Mouse (Mus musculus) c-Kit-positive CD71-positive TER-119-positive erythroid progenitor cells, embryonic 14.5 days (primary cell): ENCODE measurements around the gene Col6a5.
"Not testable (repeated sequence)": the region's sequence is repeated elsewhere in the genome, so short reads cannot be mapped to it uniquely, and the experiment has no call there.

Experiments
- DNase-seq: peaks from one replicate; pipeline ENCODE4 v3.0.0-alpha.2; 2013; ENCODE audit warnings: low spot score

Gene Col6a5

DNA sequence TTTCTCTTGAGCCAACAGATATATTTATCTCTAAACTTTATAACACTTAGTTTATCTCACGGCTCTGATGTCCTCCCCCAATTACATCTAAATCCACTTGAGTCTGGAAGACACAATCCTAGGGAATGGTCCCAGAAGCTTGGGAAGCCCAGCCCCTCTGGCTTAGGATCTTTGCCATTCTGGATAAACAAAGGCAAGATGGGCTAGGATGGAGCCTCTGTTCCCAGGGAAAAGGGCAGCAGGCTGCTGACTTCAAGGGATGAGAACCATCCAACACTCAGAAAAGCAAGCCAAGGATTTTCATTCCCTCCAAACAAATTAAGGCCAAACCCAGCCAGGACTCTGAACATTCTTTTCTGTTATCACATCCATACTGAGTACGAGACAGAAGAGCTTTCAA lies 51.1 kb downstream of the Col6a5 start:
- DNase-seq: no peak

DNA sequence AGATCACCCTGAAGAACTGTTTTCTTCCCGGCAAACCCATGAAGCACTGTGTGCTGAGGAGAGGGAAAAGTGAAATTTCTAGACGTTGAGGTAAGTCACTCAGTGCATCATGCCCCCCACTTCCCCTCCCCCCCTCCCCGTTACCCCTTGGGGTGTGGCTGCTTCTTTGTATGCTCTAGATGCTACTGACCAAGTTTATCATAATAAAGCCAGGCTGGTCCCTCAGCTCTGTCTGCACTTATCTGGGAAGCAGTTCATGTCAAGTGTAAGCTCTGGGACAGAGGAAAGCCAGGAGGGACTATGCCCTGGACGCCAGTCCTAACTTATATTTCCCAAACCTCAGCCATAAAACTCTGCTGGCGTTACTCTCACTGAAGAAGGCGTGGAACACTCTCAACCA lies 53.0 kb downstream of the Col6a5 start:
- no peak for DNase-seq

DNA sequence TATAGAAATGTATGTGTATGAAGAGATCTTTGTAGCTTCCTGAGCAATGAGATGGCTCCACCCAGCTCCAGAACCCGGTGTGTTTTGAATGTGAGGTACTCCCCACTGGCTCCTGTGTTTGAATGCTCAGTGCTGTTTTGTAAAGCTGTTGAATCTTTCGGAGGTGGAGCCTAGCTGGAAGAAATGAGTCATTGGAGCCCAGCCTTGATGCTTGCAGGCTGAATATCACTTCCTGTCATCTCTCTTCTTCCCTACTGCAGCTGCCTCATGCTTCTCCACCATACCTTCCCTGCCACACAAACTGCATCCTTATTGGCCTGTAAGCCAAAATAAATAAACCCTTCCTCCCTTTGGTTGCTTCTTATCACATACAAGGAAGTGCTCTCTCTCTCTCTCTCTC lies 72.9 kb downstream of the Col6a5 start:
- no peak for DNase-seq

DNA sequence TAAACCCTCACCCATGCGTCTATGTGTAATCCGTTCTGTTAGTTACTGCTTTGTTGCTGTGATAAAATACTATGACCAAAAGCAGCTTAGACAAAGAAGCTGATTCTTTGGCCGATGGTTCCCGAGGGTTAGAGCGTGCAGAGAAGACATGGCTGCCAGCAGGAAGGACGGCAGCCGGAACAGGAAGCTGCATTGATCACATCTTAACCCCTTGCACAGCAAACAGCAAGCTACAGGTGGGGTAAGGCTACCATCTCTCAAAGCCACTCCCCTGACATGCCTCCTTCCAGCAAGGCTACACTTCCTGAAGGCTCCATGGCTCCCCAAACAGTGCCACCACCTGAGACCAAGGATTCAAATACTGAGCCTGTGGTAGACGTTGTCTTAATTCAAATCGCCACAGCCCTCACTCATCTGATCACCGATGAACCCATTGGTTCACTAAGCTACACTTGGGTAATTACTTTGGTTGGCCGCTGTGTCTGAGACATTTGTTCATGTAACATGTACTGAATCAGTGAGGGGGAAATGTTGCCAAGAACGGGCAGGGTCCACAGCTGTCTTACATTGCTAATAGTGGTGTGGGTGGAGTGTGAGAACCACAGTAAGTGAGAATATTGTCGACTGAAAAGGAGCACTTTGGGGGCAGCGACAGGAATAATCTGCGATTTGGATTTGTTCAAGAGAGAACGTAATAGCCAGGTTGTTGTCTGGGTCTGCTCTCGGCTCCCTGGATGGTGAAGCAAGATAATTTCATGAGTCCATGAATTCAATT lies 75.6 kb downstream of the Col6a5 start:
- no peak for DNase-seq

DNA sequence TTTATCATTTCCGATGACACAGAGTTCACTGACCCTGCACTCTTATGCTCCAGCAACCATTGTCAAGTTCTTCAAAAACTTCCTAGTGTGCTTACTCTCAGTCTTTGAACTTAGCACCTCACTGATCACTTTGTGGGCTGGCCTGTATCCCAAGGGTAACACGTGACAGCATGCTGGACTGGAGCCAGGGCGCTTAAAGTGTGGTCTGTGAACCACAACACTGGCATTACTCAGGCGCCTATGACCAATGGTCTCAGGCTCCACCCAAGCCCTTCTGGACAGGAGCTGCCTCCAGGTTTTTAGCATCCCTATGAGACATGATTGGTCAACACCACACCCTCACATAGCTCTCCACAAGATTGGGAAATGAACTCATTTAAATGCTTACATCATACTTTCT lies 79.7 kb downstream of the Col6a5 start:
- DNase-seq: no peak

DNA sequence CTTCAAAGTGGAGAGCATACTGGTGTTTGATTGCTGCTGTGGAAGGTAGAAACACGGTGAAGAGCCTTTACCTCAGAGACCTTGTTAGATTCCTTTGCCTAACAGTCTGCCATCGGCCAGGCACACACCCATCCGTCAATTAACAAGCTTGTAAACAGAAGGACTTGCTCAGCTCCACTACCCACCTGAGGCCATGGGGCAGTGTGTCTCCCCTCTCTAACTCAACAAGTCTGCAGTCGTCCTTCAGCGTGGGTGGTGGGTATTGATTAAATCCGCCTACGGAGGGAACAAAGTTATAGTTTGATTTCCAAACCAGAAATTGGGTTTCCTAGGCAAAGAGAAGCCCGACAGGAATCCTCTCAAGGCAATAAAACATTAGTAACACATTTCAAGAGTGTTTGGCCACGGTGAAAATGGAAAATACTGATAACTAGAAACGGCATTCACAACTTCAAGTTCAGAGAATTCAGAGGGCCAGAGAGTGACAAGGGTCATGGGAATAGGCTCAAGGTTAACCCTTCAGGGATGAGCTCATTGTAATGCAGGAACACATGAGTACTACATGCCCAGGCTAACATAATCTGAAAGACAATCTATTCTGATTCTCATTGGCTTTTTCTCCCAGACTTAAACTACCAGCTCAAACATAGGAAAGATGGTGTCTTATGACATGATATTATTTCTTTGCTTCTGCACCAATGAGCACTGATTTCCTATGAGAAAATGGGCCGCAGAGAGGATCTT lies 81.9 kb downstream of the Col6a5 start:
- DNase-seq: no peak

DNA sequence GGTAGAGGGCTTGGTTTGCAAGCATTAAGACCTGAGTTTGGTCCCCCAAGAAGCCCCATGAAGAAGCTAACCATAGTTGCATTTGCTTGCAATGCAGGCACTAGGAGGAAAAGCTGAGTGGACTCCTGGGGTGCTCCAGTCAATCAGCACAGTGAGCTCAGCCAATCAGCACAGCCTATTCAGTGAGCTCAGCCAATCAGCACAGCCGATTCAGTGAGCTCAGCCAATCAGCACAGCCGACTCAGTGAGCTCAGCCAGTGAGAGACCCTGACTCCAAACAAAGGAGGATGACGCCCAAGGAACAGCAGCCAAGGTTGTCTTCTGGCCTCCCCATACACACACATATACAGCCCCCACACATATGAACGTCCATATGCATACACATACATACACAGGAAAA lies 84.3 kb downstream of the Col6a5 start:
- no peak for DNase-seq

DNA sequence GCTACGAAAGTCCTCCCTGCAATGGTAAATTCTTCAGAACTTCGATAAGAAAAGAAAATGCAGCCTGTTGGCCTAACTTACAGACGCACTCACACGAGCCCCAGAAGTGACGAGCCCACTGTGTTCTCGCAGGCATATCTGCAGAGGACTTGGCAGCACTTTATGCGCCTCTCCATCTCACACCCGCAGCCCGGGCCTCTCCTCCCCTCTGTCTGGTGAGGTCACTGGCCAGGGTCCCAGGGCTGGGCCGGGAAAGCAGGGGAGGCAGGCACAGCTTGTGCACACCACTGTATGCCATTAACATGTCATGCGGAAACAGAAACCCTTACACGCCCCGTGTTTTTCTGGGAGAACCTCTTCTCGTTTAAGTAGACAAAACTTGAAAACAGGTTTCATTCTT lies 88.8 kb downstream of the Col6a5 start:
- DNase-seq: no peak

DNA sequence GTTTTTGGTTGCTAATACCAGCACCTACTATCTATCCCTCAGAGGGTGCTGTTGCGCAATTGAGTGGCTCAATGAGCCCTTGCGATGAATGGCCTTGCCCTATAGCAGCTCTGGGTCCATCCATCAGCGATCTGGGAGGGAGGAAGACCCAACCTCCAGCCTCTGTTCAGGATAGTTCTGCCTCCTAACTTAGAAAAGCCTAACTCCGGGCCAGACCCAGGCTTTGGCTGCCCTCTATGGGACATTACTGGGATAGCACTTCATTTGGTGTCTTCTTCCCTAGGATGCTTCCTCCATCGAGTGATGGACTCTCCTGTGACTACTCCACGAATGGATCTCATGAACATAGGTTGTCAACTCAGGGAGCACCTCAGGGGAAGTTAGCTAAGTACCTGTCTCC lies 102.7 kb downstream of the Col6a5 start:
- DNase-seq: peak; percentile 16

DNA sequence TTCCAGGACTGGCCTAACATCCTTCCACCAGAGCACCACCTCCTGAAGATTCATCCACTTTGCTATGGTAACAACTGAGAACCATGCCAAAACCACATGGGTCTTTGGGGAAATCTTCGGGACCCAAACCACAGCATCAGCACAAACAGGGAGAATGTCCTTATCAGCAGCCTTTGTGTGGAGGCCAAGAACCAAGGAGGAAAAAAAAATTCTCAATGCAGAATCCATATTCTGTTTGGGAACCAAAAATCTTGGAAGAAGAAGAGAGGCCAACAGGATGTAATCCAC lies 107.7 kb downstream of the Col6a5 start:
- DNase-seq: no peak

DNA sequence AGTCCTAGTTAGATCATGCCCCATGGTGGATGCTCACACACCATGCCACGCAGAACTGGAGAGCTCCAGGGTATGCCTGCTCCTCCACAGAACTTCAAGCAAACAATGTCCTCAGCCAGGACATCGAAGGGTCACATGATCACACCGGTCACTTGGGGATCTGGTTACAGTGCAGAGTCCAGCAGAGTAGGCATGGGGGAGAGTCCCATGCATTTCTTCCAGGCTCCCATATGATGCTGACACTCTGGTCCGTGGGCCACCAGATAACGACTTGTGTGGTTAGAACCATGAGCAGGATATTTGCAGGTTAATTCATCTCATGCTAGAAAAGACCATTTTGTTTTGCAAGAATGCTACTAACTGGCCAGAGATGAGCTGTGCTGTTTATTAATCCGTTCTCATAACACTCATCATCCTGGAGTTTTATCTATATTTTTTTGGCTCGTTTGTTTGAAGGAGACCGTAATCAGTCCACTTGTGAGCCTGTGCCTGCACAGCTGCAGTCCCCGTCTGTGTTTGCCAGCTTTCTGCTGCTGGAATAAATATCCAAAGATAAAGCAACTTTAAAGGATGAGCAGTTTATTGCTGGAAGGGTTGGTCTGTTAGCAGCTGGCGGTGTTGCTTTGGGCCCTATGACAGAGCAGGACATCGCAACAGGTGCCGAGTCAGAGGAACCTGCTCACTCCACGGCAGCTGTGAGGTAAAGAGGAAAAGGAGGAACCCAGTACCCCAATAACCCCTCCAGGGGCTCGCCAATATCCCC lies 108.2 kb downstream of the Col6a5 start:
- no peak for DNase-seq

DNA sequence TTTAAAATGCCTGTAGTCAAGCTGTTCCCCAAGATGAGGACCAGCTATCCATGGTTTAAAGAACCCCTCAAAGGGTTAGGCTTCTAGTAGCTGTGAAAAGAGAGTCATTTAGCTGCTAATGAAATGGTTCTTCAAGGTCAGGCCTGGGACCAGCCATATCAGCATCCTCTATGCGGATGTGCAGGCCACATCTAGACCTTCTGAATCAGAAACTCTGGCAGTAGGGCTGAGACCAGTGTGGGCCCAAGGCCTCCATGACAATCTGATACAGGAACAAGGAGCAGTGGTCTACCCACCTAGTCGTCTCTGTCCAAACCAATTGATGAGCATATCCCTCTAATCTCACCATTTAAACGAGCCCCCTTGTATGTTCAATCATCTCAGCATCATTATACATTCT lies 109.4 kb downstream of the Col6a5 start:
- no peak for DNase-seq

DNA sequence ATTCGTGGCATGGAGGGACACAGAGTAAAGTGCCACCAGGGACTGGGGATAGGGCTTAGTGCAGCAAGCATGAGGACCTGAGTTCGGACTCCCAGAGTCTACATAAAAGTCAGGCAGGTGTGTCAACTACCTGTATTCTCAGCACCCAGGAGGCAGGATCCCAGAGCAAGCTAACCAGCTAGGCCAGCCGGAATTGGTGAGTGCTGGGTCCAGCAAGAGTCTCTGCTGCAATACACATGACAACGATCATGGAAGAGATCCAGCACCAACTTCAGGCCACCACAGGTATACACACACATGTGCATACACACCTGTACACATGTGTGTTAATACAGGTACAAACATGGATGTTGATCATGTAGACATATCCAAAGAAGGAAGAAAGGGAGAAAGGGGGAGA lies 112.0 kb downstream of the Col6a5 start:
- no peak for DNase-seq

DNA sequence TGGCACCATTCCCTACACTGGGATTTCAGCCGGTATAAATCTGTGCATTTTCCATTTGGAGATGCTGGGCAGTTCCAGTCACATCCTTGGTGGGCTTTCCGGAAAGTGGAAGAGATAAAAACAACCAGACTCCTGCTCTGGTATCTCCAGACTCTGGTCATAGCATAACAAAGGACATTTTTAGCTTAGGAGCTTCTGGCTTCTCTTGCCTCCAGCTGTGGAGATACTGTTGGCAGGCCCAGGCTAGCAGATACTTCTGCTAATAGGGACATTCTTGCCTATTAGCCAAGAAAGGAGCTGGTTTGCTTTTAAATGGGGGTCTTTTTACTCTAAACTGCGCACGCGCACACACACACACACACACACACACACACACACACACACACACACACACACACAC lies 113.2 kb downstream of the Col6a5 start:
- DNase-seq: no peak

DNA sequence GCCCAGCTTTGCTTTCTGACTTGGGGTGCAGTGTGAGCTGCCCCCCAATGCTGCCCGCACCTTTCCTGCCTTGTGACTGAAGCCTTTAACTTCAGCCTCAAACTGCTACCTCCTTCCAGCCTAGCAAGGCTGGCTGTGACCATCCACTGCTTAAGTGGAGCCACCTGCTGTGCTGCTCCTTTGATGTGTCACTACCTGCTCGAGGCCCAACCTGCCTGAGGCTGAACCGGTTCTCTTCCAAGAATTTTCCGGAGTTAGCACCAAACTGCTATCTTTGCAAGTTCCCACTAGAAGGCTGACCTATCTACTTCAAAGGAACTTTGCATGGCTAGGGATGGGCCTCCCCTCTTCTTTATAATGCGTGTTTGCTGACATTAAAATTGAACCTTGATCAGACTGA lies 119.1 kb downstream of the Col6a5 start:
- DNase-seq: not testable (repeated sequence)

DNA sequence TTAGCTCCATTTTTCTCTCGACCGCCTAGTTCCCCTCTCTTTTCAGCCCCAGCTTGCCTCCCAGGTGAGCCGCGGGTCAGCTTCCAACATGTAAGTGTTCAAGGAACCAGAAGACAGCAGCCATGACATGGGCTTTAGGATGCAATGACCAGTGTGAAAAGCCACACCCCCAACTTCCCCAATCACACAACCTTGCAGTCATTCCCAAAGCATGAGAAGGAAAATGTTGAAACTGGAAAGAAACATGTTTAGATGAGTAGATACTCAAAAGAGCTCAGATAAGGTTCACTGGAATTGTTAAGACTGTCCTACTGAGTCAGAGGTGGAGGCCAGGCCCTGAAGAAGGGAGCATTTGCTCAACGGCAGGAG lies 121.3 kb downstream of the Col6a5 start:
- DNase-seq: no peak

DNA sequence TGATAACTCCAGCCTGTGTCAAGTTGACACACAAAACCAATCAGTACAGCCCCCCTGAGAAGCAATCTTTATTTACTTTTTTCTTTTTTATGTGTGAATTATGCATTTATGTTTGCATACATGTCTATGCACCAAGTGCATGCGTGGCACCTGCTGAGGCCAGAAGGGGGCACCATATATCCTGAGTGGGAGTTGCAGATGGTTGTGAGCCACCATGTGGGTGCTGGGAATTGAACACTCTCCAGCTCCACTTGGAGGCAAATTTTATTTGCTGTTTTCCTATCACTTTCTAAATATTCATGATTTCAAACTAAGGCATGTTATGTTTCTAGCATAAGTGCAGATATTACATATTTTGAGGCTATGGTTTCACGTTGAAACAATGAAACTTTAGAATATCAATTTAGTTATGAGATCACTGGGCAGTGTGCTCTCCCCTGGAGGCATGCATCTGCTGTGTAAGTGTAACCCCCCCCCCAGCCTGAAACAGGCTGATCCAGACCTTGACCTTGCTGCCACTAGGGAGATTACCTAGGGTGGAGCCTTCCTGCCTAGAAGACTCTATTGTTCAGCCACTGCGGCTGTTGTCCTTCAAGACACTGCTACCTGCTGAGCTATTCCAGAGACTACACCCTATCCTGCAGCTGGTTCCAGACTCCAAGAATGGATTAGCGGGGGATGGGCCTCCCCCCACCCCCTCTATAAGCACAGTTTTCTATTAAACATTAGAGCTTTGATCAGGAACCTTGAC lies 121.9 kb downstream of the Col6a5 start:
- DNase-seq: no peak

DNA sequence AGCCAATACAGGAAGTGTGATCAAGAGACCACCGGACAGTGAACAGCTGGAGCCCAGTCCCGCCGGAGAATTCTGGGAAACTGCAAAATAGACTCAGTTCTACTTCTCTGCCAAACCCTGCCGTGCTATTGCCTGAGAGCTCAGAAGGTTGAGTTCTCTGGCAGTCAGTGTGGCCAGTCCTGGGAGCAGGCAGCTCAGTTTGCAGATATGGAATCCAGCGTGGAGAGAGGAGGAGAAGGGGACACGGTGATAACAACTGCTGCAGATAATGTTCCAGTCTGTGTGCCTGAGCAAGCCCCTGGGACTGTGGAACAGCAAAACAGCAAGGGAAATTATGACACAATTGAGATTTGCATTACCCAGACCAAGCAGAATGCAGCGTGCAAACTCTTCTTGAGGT lies 124.9 kb downstream of the Col6a5 start:
- no peak for DNase-seq

DNA sequence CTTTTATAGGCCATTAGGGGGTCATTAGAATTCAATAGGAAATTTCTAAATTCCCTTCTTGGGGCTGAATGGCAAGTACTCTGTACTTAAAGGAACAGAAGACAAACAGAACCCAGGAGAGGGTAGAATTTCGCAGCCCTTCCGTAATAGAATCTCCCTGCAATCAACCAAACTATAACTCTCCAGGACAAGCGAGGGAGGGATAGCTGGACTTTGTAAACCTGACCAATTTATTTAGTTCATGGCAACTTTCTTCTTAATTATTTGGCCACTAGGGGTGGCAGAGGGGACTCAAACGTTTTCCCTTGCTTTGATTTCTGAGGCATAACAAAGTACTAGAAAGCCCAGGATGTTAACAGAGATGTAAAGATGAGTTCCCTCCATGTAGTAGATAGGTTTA lies 125.6 kb downstream of the Col6a5 start:
- no peak for DNase-seq

DNA sequence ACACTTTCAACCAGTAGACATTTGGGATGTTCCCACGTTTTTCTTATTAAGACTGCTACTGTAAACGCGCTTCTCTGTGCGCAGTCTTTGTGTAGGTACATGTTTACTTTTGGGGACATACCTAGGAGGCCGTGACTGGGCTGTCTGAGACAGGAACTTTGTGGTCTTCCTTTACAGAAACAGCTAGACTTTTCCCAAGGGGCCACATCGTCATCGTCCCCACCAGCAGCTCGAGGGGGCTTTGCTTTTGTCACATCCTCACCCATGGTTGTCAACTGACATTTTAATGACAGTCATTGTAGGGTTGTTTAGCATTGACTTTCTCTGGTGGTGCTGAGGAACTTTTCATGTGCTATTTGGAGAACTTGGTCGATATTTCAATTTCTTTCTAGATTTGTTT lies 129.2 kb downstream of the Col6a5 start:
- no peak for DNase-seq

DNA sequence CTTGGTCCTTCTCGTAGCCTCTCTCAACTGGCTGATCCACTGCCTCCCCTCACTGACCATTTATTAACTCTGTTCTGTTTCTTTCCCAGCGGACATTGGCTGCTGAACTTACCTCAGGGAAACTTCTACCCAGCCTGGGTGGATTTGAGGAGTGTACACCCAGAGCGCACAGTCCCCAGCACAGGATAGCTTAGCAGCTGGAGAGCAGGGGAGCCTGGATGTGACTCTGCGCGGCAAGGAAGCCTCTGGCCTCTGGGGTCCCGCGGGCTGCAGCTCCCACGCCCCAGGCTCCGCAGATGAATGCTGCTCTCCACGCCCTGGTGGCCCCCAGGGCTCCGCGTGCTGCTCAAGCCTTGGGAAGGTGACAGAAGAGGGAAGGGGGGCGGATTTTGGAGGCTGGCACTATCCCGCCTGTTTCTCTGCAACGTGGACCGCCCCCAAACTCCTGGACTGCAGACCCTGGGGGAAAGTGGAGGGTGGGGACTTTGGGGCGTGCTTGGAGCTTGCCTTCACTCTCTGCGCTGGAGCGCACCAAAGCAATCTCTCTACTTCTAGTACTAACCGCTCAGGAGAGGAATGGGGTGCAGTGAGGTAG lies 132.6 kb downstream of the Col6a5 start, which contains the start of gene Col6a6:
Col6a6 (minus strand) TSS at position 370 of the 595 bp plus-strand sequence.
- no peak for DNase-seq

DNA sequence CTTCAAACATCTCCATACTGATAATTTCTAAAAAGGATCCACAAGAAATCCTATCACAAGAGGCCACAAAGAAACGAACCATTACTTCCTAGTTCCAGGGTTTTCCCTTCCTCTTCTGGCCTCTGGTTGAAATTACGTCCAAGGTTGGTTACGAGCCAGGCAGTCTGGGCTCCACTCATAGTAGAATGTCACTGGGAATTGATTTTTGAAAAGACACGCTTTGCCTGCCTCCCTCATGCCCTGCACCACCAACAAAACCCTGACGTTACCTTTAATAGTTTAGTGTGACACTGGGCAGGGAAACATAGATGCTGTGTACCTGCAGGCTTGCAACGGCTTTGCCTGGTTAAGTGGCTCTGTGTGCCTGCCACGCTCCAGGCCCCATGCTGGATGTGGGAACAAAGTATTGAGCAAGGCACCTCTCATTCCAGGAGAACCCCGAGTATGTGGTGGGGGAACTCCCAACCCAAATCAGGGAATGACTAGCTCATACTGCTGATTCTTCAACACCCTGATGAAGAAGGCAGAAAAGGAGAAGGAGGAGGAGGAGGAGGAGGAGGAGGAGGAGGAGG lies 133.3 kb downstream of the Col6a5 start:
- no peak for DNase-seq
